ENCODE assay signal across 8 mouse cellular contexts in the genomic region with DNA sequence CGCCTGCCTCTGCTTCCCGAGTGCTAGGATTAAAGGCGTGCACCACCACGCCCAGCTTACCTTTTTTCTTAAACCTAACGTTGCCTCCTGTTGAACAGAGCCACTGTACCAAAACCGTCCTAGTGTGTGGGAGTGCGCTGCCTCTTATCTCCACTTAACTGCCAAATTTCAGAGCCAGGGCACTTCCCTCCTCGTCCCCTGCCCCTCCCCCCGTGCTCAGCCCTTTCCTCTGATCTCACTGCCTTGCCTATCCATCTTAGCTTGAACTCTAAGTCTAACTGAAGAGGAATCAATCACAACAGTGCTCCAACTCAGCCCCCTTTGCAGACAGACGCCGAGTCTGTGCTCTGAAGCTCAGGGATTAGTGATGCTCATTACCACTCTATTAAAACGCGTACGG. TPM values are rescaled to one million over a fixed set of nuclear protein-coding genes. Genes with fewer than 3 reads are reported as not detected.
DNase-seq lines count a peak whose midpoint lies in the region; ATAC-seq and TF ChIP-seq lines count a peak whose summit lies in the region.

No protein-coding gene starts in this region.

- H3K9me3 ChIP-seq in midbrain, embryonic 10.5 days (replicated peaks): no peaks in the 10 kb centered on the region
- H3K9me3 ChIP-seq in midbrain, embryonic 15.5 days: no peaks in the 10 kb centered on the region

- H3K4me1 ChIP-seq in midbrain, embryonic 10.5 days: peaks cover 27% of the 10 kb centered on the region
- no peaks in the 10 kb centered on the region for H3K4me1 ChIP-seq in midbrain, embryonic 15.5 days
- peaks cover 14% of the 10 kb centered on the region for H3K4me1 ChIP-seq in thymus, adult 2 months (replicated peaks; ENCODE audit: control insufficient read depth, insufficient read depth, low read length)

- no peak overlapping the region for H3K4me3 ChIP-seq in midbrain, embryonic 10.5 days
- H3K4me3 ChIP-seq in midbrain, embryonic 15.5 days: no peak overlapping the region
- no peak overlapping the region for H3K4me3 ChIP-seq in thymus, adult 2 months (ENCODE audit: control insufficient read depth, insufficient read depth, low read length)
- no peak overlapping the region for H3K4me3 ChIP-seq in gastrocnemius, adult 2 months

- no peaks in the 10 kb centered on the region for H3K27me3 ChIP-seq in midbrain, embryonic 10.5 days (ENCODE audit: low read depth, poor library complexity, severe bottlenecking)
- H3K27me3 ChIP-seq in midbrain, embryonic 15.5 days (replicated peaks): no peaks in the 10 kb centered on the region
- no peaks in the 10 kb centered on the region for H3K27me3 ChIP-seq in thymus, adult 2 months (ENCODE audit: control insufficient read depth, insufficient read depth, low read length)

- no peak for ATAC-seq in midbrain, embryonic 15.5 days (replicated peaks)
- peak; percentile 70 for ATAC-seq in activated CD4-positive, CD25-positive, alpha-beta regulatory T cell, adult 4 months

- H3K36me3 ChIP-seq in midbrain, embryonic 10.5 days: peaks cover 17% of the 10 kb centered on the region
- H3K36me3 ChIP-seq in midbrain, embryonic 15.5 days (replicated peaks): no peaks in the 10 kb centered on the region
- no peaks in the 10 kb centered on the region for H3K36me3 ChIP-seq in thymus, adult 2 months (ENCODE audit: control insufficient read depth, insufficient read depth, low read length)

- intact Hi-C loops in gastrocnemius, adult 2 months (cut with DNase I): no loop called here

- peak overlapping the region; percentile 28; the same call in 1 of the 2 replicates for H3K27ac ChIP-seq in midbrain, embryonic 10.5 days (replicated peaks)
- H3K27ac ChIP-seq in midbrain, embryonic 15.5 days: no peak overlapping the region
- no peak overlapping the region for H3K27ac ChIP-seq in thymus, adult 2 months (ENCODE audit: control insufficient read depth, insufficient read depth, low read length)
- no peak overlapping the region for H3K27ac ChIP-seq in gastrocnemius, adult 2 months

- TF ChIP-seq CTCF in thymus, adult 2 months (IDR thresholded peaks at IDR 0.05; ENCODE audit: borderline replicate concordance, control insufficient read depth, extremely low read depth, insufficient read depth, low read length, poor library complexity): no peak
- no peak for TF ChIP-seq CTCF in gastrocnemius, adult 2 months (IDR thresholded peaks at IDR 0.05)

- 36% methylated on average over 14 of the region's 14 CpGs for WGBS in midbrain, embryonic 10.5 days
- 36% methylated on average over 14 of the region's 14 CpGs for WGBS in midbrain, embryonic 15.5 days
- 40% methylated on average over 14 of the region's 14 CpGs for WGBS in thymus, adult 2 months

- peak; percentile 49 for DNase-seq in midbrain, embryonic 10.5 days (ENCODE audit: low spot score)
- peak; percentile 79 for DNase-seq in induced T-regulatory cell, adult 2 months (ENCODE audit: low read depth)
- peak; percentile 35 for DNase-seq in thymus, adult 2 months
- DNase-seq in cerebellum, adult 18-20 months: no peak
- DNase-seq in MN1 (ENCODE audit: low spot score): no peak
- DNase-seq in gastrocnemius, adult 2 months: no peak

- TF ChIP-seq POLR2A in thymus, adult 2 months (IDR thresholded peaks at IDR 0.05; ENCODE audit: control insufficient read depth, extremely low read depth, insufficient read depth, low read length, poor library complexity): no peak

- no peak overlapping the region for H3K4me2 ChIP-seq in midbrain, embryonic 15.5 days

- H3K9ac ChIP-seq in midbrain, embryonic 15.5 days: no peak overlapping the region

RNA-seq across cellular contexts. Expression of a gene that starts 54.9 kb away (rescaled TPM):
- 9.0 and 10.6 TPM in 2 replicates for polyA plus RNA-seq in midbrain, embryonic 10.5 days (2016; fragmentation: Nextera tagmentation; extraction: Ambion mirVana)
- 7.9 and 8.3 TPM in 2 replicates for polyA plus RNA-seq in midbrain, embryonic 15.5 days (2015; fragmentation: Nextera tagmentation; extraction: Ambion mirVana)
- polyA plus RNA-seq in activated CD4-positive, CD25-positive, alpha-beta regulatory T cell, adult 4 months (2017; shearing (Covaris generic)): 100 to 1,000 TPM in 1 of 2 experiments, 10 to 100 TPM in 1; 96.6 to 101 TPM
- 159 and 161 TPM in 2 replicates for polyA plus RNA-seq in thymus, adult 2 months (2012; rRNA removed)
- total RNA-seq in gastrocnemius, adult 2 months (2021): 10 to 100 TPM; 19.9 to 22.1 TPM

Comparison
In these comparisons a context has a peak if more than half of its experiments do, and no peak if none do; other contexts are left out.
1. DNase-seq: peak in midbrain, embryonic 10.5 days (single experiment), induced T-regulatory cell, adult 2 months (single experiment) and thymus, adult 2 months (single experiment); none in cerebellum, adult 18-20 months (0 of 2), MN1 (single experiment) and gastrocnemius, adult 2 months (single experiment).